Mouse (Mus musculus): ENCODE data around the gene Krtcap2. TPM values are rescaled to one million over a fixed set of nuclear protein-coding genes. Genes with fewer than 3 reads are reported as not detected.

The Krtcap2 gene
- polyA plus RNA-seq, 1 experiment from 2014 or later, result 282 TPM

MicroRNA genes within 50 kb of the gene (microRNA counts, 519-probe panel; counts per million panel counts)
- microRNA mmu-miR-92b, result 2,091 counts per million, percentile 21 among the panel's probes with 10 or more counts

Small RNAs within 50 kb of the gene (microRNA-seq; reads per million reads assigned to microRNA genes)
- gene Mir92b, result 2,359 reads per million, percentile 84 among the genes with 10 or more reads in this experiment

Other genes with a start within 250 kb of the Krtcap2 start
- 16.0 and 16.6 TPM in 2 replicates for gene Rusc1, start 152.7 kb upstream of the Krtcap2 start, polyA plus RNA-seq (2015; fragmentation: Nextera tagmentation; extraction: Ambion mirVana)
- 0.17 TPM in 1 of 2 replicates, not detected in the other for gene Gm43738, start 144.9 kb upstream of the Krtcap2 start, polyA plus RNA-seq (2015; fragmentation: Nextera tagmentation; extraction: Ambion mirVana)
- 166 TPM in 2 replicates for gene Fdps, start 144.0 kb upstream of the Krtcap2 start, polyA plus RNA-seq (2015; fragmentation: Nextera tagmentation; extraction: Ambion mirVana)
- 0.17 and 0.92 TPM in 2 replicates for gene Pklr, start 109.8 kb upstream of the Krtcap2 start, polyA plus RNA-seq (2015; fragmentation: Nextera tagmentation; extraction: Ambion mirVana)
- gene Hcn3, start 85.8 kb upstream of the Krtcap2 start, polyA plus RNA-seq (2015; fragmentation: Nextera tagmentation; extraction: Ambion mirVana), result 1.2 and 1.9 TPM in 2 replicates
- gene Clk2, start 81.2 kb upstream of the Krtcap2 start, polyA plus RNA-seq (2015; fragmentation: Nextera tagmentation; extraction: Ambion mirVana), result 27.8 and 28.9 TPM in 2 replicates
- gene Scamp3, start 68.5 kb upstream of the Krtcap2 start, polyA plus RNA-seq (2015; fragmentation: Nextera tagmentation; extraction: Ambion mirVana), result 106 and 110 TPM in 2 replicates
- gene Fam189b, start 62.8 kb upstream of the Krtcap2 start, polyA plus RNA-seq (2015; fragmentation: Nextera tagmentation; extraction: Ambion mirVana), result 12.9 and 18.4 TPM in 2 replicates
- gene Gba, start 43.0 kb upstream of the Krtcap2 start, polyA plus RNA-seq (2015; fragmentation: Nextera tagmentation; extraction: Ambion mirVana), result 37.2 and 42.6 TPM in 2 replicates
- 54.4 and 58.4 TPM in 2 replicates for gene Thbs3, start 30.8 kb upstream of the Krtcap2 start, polyA plus RNA-seq (2015; fragmentation: Nextera tagmentation; extraction: Ambion mirVana)
- 195 and 197 TPM in 2 replicates for gene Mtx1, start 18.9 kb upstream of the Krtcap2 start, polyA plus RNA-seq (2015; fragmentation: Nextera tagmentation; extraction: Ambion mirVana)
- gene Muc1, start 16.9 kb upstream of the Krtcap2 start, polyA plus RNA-seq (2015; fragmentation: Nextera tagmentation; extraction: Ambion mirVana), result 74.3 and 88.9 TPM in 2 replicates
- 7.2 and 7.9 TPM in 2 replicates for gene Trim46, start 343 bp downstream of the Krtcap2 start, polyA plus RNA-seq (2015; fragmentation: Nextera tagmentation; extraction: Ambion mirVana)
- gene Dpm3, start 13.4 kb downstream of the Krtcap2 start, polyA plus RNA-seq (2015; fragmentation: Nextera tagmentation; extraction: Ambion mirVana), result 122 and 130 TPM in 2 replicates
- gene Slc50a1, start 24.6 kb downstream of the Krtcap2 start, polyA plus RNA-seq (2015; fragmentation: Nextera tagmentation; extraction: Ambion mirVana), result 62.3 and 65.4 TPM in 2 replicates
- gene Efna1, start 35.2 kb downstream of the Krtcap2 start, polyA plus RNA-seq (2015; fragmentation: Nextera tagmentation; extraction: Ambion mirVana), result 89.7 and 94.5 TPM in 2 replicates
- 5.8 and 6.0 TPM in 2 replicates for gene Efna3, start 77.0 kb downstream of the Krtcap2 start, polyA plus RNA-seq (2015; fragmentation: Nextera tagmentation; extraction: Ambion mirVana)
- 29.0 and 29.9 TPM in 2 replicates for gene Efna4, start 92.1 kb downstream of the Krtcap2 start, polyA plus RNA-seq (2015; fragmentation: Nextera tagmentation; extraction: Ambion mirVana)
- 61.5 and 63.0 TPM in 2 replicates for gene Adam15, start 104.0 kb downstream of the Krtcap2 start, polyA plus RNA-seq (2015; fragmentation: Nextera tagmentation; extraction: Ambion mirVana)
- gene Dcst2, start 116.0 kb downstream of the Krtcap2 start, polyA plus RNA-seq (2015; fragmentation: Nextera tagmentation; extraction: Ambion mirVana), result 0.11 and 0.19 TPM in 2 replicates
- gene Dcst1, start 119.3 kb downstream of the Krtcap2 start, polyA plus RNA-seq (2015; fragmentation: Nextera tagmentation; extraction: Ambion mirVana), result 0.21 TPM in 1 of 2 replicates, not detected in the other
- gene Zbtb7b, start 148.8 kb downstream of the Krtcap2 start, polyA plus RNA-seq (2015; fragmentation: Nextera tagmentation; extraction: Ambion mirVana), result 3.7 TPM in 2 replicates
- gene Lenep, start 156.8 kb downstream of the Krtcap2 start, polyA plus RNA-seq (2015; fragmentation: Nextera tagmentation; extraction: Ambion mirVana), result not detected in 2 replicates
- 21.3 and 23.1 TPM in 2 replicates for gene Flad1, start 165.9 kb downstream of the Krtcap2 start, polyA plus RNA-seq (2015; fragmentation: Nextera tagmentation; extraction: Ambion mirVana)
- gene Cks1b, start 172.4 kb downstream of the Krtcap2 start, polyA plus RNA-seq (2015; fragmentation: Nextera tagmentation; extraction: Ambion mirVana), result 556 and 595 TPM in 2 replicates
- gene Shc1, start 172.5 kb downstream of the Krtcap2 start, polyA plus RNA-seq (2015; fragmentation: Nextera tagmentation; extraction: Ambion mirVana), result 108 and 111 TPM in 2 replicates
- 40.6 and 41.1 TPM in 2 replicates for gene Pygo2, start 184.2 kb downstream of the Krtcap2 start, polyA plus RNA-seq (2015; fragmentation: Nextera tagmentation; extraction: Ambion mirVana)
- 32.6 and 35.0 TPM in 2 replicates for gene Pbxip1, start 190.7 kb downstream of the Krtcap2 start, polyA plus RNA-seq (2015; fragmentation: Nextera tagmentation; extraction: Ambion mirVana)
- 48.0 and 50.5 TPM in 2 replicates for gene Pmvk, start 208.6 kb downstream of the Krtcap2 start, polyA plus RNA-seq (2015; fragmentation: Nextera tagmentation; extraction: Ambion mirVana)

All from lung, embryonic 15.5 days (tissue).